ENCODE assay signal across 10 mouse cellular contexts in genomic region chr4:82266066-82266619, GRCm38 (mm10).
DNase-seq lines count a peak whose midpoint lies in the region; ATAC-seq and TF ChIP-seq lines count a peak whose summit lies in the region.
"Had no signal": no experiment of that assay in that cellular context is flagged by ENCODE, and none has a peak within 500 bp of the region (broad histone marks: within the 10 kb centered on the region; RNA-seq: fewer than 3 reads in every experiment).

No protein-coding gene starts in this region.

- peak overlapping the region; percentile 82 to 87 for H3K27ac ChIP-seq in heart, embryonic 14.5 days (replicated peaks in 1 of 2; ENCODE audit: control insufficient read depth in 1 of 2, insufficient read depth in 1 of 2, low read depth in 2 of 2, low read length in 2 of 2)
- H3K27ac ChIP-seq in heart, adult 2 months, result no peak overlapping the region; the same call in 1 of the 2 replicates
- H3K27ac ChIP-seq in lung, postnatal 0 days (ENCODE audit: low read length), result no peak overlapping the region

- peak; percentile 50; the same call in 1 of the 2 replicates for ATAC-seq in heart, embryonic 14.5 days (ENCODE audit: insufficient number of reproducible peaks, insufficient read depth, low FRiP score, low read depth)
- 0 out of 2 replicates have a peak, but pooled peaks have one; percentile 21 for ATAC-seq in lung, postnatal 0 days

- H3K9me3 ChIP-seq in heart, embryonic 14.5 days (ENCODE audit: control insufficient read depth, low read length), result no peaks in the 10 kb centered on the region
- H3K9me3 ChIP-seq in lung, postnatal 0 days (ENCODE audit: low read length), result no peaks in the 10 kb centered on the region

- TF ChIP-seq CTCF in heart, adult 2 months (IDR thresholded peaks at IDR 0.05), result no peak
- no peak for TF ChIP-seq CTCF in lung, postnatal 0 days (IDR thresholded peaks at IDR 0.05)

- H3K27me3 ChIP-seq in heart, embryonic 14.5 days (ENCODE audit: control insufficient read depth, insufficient read depth, low read length), result no peaks in the 10 kb centered on the region
- no peaks in the 10 kb centered on the region for H3K27me3 ChIP-seq in heart, adult 2 months (ENCODE audit: control insufficient read depth, insufficient read depth, low read length)
- no peaks in the 10 kb centered on the region for H3K27me3 ChIP-seq in lung, postnatal 0 days (replicated peaks; ENCODE audit: insufficient read depth, low read length)

- peak overlapping the region; percentile 38 for H3K4me2 ChIP-seq in heart, embryonic 14.5 days (ENCODE audit: low read length)
- H3K4me2 ChIP-seq in lung, postnatal 0 days (replicated peaks; ENCODE audit: low read depth, low read length), result no peak overlapping the region

- H3K4me3 ChIP-seq in heart, embryonic 14.5 days (ENCODE audit: control insufficient read depth in 1 of 2, insufficient read depth in 1 of 2, low read depth in 1 of 2, low read length in 2 of 2), result no peak overlapping the region
- no peak overlapping the region for H3K4me3 ChIP-seq in heart, adult 2 months
- H3K4me3 ChIP-seq in lung, postnatal 0 days (ENCODE audit: low read depth, low read length), result no peak overlapping the region

- peak overlapping the region; percentile 22 for H3K9ac ChIP-seq in heart, embryonic 14.5 days (ENCODE audit: low read length)
- no peak overlapping the region for H3K9ac ChIP-seq in heart, adult 2 months (ENCODE audit: low read depth, low read length)
- no peak overlapping the region for H3K9ac ChIP-seq in lung, postnatal 0 days (replicated peaks; ENCODE audit: low read depth)

- TF ChIP-seq EP300 in heart, adult 2 months (IDR thresholded peaks at IDR 0.05; ENCODE audit: insufficient read depth, low read depth, low read length), result no peak
- TF ChIP-seq EP300 in lung, postnatal 0 days (IDR thresholded peaks at IDR 0.05), result no peak; the same call in 1 of the 2 replicates

- intact Hi-C loops in heart, adult 2 months (cut with DNase I), result no loop called here
- intact Hi-C loops in heart, postnatal 10 days (cut with DNase I), result no loop called here

- H3K4me1 ChIP-seq in heart, embryonic 14.5 days (ENCODE audit: control insufficient read depth in 2 of 2, insufficient read depth in 2 of 2, low read length in 2 of 2), result peaks cover 11 to 12% of the 10 kb centered on the region in 2 experiments
- peaks cover 5% of the 10 kb centered on the region for H3K4me1 ChIP-seq in heart, adult 2 months (ENCODE audit: control insufficient read depth, insufficient read depth, low read length)
- H3K4me1 ChIP-seq in lung, postnatal 0 days (ENCODE audit: insufficient read depth, low read depth, low read length), result peaks cover 4% of the 10 kb centered on the region; the same call in 1 of the 2 replicates

- no peak for TF ChIP-seq POLR2A in heart, adult 2 months (IDR thresholded peaks at IDR 0.05; ENCODE audit: insufficient read depth, low read depth, low read length)

- H3K79me2 ChIP-seq in heart, adult 2 months (replicated peaks; ENCODE audit: control insufficient read depth, insufficient read depth, low read length), result no peaks in the 10 kb centered on the region

- WGBS in heart, embryonic 14.5 days, result 8% methylated on average over 4 of the region's 4 CpGs
- WGBS in heart, adult 2 months, result 37% methylated on average over 4 of the region's 4 CpGs
- 16% methylated on average over 4 of the region's 4 CpGs for WGBS in lung, postnatal 0 days

- DNase-seq in heart, adult 2 months, result no peak
- DNase-seq in lung, postnatal 0 days (ENCODE audit: low spot score), result no peak
- DNase-seq in lung, postnatal 14 days, result no peak
- DNase-seq in heart, postnatal 10 days, result peak; percentile 34 to 40
- DNase-seq in yolk sac, embryonic 10.5 days (ENCODE audit: low spot score), result peak; percentile 26
- no peak for DNase-seq in testis, postnatal 10 days (ENCODE audit: low spot score)
- DNase-seq: cerebellum, adult 11-12 months; spleen, adult 18-20 months; thymus, postnatal 36 days had no signal

- no peaks in the 10 kb centered on the region for H3K36me3 ChIP-seq in heart, embryonic 14.5 days (ENCODE audit: control insufficient read depth, insufficient read depth, low read length)
- H3K36me3 ChIP-seq in heart, adult 2 months (ENCODE audit: control insufficient read depth, insufficient read depth, low read length), result peaks cover 3% of the 10 kb centered on the region; the same call in 1 of the 2 replicates
- H3K36me3 ChIP-seq in lung, postnatal 0 days (ENCODE audit: insufficient read depth, low read length), result no peaks in the 10 kb centered on the region

Comparison
In these comparisons a context has a peak if more than half of its experiments do, and no peak if none do; other contexts are left out.
1. H3K27ac ChIP-seq: peak in heart, embryonic 14.5 days (2 of 2); none in heart, adult 2 months (single experiment) and lung, postnatal 0 days (single experiment).
2. DNase-seq: peak in heart, postnatal 10 days (2 of 2) and yolk sac, embryonic 10.5 days (single experiment); none in heart, adult 2 months (0 of 2), lung, postnatal 0 days (single experiment), lung, postnatal 14 days (single experiment) and testis, postnatal 10 days (single experiment).